Mouse (Mus musculus): ENCODE measurements around the gene Olfr352. TPM values are rescaled to one million over a fixed set of nuclear protein-coding genes. Genes with fewer than 3 reads are reported as not detected.

Olfr352 gene
- polyA plus RNA-seq (2016; fragmentation: Nextera tagmentation; extraction: Ambion mirVana) = not detected in 2 replicates

DNA sequence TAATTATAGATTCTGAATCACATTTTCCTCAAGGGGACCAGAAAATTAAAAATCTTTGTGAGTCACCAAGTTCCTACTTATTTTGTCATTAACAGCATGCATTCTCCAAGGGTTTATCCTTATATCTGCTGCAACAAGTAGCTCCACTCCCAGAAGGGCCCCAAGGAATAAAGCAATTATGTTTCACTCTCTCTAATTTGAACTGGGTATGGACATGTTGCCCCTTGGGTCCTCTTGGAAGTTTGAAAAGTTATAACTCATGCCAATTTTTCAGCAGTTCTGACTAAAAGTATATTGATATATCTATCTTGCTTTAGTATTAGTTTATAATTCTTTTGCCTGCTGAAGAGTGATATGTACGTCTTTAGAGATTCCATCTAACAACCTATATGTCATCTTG lies at the start of gene Olfr352:
Olfr352 (plus strand) TSS at position 301 of the 400 bp plus-strand sequence.
- H3K9me3 ChIP-seq = peaks cover 40% of the 10 kb centered on the region
- no peaks in the 10 kb centered on the region for H3K4me1 ChIP-seq (replicated peaks)
- H3K4me3 ChIP-seq = no peak within 1 kb of the TSS
- no peak for DNase-seq (ENCODE audit: low spot score)
- no peak within 1 kb of the TSS for H3K27ac ChIP-seq
- H3K36me3 ChIP-seq = no peaks in the 10 kb centered on the region
- no peaks in the 10 kb centered on the region for H3K27me3 ChIP-seq (ENCODE audit: insufficient read depth, poor library complexity, severe bottlenecking)
- 76% methylated on average over 1 of the region's 1 CpGs for WGBS

DNA sequence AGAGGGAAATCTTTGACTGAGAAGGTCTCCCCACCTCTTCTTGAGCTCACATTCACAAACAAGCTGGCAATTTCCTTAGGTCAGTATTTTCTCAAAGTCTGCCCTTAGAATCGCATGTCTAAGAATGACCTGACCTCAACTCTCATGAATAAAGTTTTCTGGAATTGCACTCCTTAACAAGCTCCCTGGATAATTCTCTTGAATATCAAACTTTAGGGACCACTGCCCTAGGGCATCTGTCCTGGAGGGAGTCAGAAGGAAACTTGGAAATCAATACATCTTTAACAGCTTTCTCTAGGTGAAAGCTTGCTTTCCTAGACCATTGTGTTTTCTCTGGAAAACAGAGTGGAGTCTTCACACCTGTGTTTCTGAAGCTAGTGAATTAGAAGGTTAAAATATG lies 22.2 kb upstream of the Olfr352 start, which contains the start of gene Olfr350:
Olfr350 (plus strand) TSS at position 301 of the 400 bp plus-strand sequence.
- H3K27ac ChIP-seq = no peak within 1 kb of the TSS
- no peak for DNase-seq (ENCODE audit: low spot score)
- H3K27me3 ChIP-seq (ENCODE audit: insufficient read depth, poor library complexity, severe bottlenecking) = no peaks in the 10 kb centered on the region
- H3K4me1 ChIP-seq (replicated peaks) = no peaks in the 10 kb centered on the region
- no peaks in the 10 kb centered on the region for H3K36me3 ChIP-seq
- peaks cover 51% of the 10 kb centered on the region for H3K9me3 ChIP-seq
- WGBS = 89% methylated on average over 1 of the region's 1 CpGs
- no peak within 1 kb of the TSS for H3K4me3 ChIP-seq

DNA sequence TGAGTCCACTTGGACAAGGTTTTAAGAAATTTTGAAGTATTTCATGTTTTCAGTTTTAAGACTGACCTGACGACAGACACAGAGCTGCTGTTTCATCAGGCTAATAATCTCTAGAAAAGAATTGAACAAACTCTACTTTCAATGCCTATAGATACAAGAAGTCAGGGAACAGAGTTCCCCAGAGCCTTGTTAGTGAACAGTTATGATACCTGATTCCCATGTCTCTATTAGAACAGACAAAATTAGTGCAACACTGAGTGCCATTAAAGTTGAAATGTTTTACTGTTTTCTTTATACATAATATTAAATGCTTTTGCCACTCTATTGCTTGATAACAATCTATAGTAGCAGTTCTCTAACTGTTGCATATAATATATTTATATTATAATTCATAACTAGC lies 5.7 kb upstream of the Olfr352 start, which contains the start of gene Olfr351:
Olfr351 (minus strand) TSS at position 101 of the 400 bp plus-strand sequence.
- Histone ChIP-seq H3K27ac (no peak within 1 kb of the TSS), H3K36me3 (no peaks in the 10 kb centered on the region), H3K4me3 (no peak within 1 kb of the TSS), H3K9me3 (peaks cover 38% of the 10 kb centered on the region), H3K27me3 (ENCODE audit: insufficient read depth, poor library complexity, severe bottlenecking) (no peaks in the 10 kb centered on the region), H3K4me1 (replicated peaks) (no peaks in the 10 kb centered on the region)
- 83% methylated on average over 1 of the region's 1 CpGs for WGBS
- no peak for DNase-seq (ENCODE audit: low spot score)

DNA sequence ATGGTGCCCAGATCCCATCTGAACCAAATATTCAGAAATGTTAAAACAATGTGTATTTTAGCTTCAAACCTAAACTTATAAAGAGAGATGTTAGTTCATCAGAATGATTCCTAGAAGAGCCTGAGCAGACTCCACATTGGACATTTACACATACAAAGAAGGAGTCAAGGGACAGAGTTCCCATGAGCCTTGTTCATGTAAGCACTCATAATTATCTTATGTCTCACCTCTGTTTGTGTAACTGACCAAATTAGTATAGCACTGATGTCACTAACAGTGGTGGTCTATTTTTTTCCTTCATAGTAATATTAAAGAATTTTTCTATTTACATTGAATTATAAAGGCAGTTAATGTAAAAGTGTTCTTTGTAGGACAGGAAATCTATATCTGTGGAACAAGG lies 24.6 kb downstream of the Olfr352 start, which contains the start of gene Olfr353:
Olfr353 (minus strand) TSS at position 101 of the 400 bp plus-strand sequence.
- Histone ChIP-seq H3K4me1 (replicated peaks) (no peaks in the 10 kb centered on the region), H3K9me3 (peaks cover 32% of the 10 kb centered on the region), H3K4me3 (no peak within 1 kb of the TSS), H3K36me3 (no peaks in the 10 kb centered on the region), H3K27me3 (ENCODE audit: insufficient read depth, poor library complexity, severe bottlenecking) (no peaks in the 10 kb centered on the region), H3K27ac (no peak within 1 kb of the TSS)
- DNase-seq (ENCODE audit: low spot score) = no peak

DNA sequence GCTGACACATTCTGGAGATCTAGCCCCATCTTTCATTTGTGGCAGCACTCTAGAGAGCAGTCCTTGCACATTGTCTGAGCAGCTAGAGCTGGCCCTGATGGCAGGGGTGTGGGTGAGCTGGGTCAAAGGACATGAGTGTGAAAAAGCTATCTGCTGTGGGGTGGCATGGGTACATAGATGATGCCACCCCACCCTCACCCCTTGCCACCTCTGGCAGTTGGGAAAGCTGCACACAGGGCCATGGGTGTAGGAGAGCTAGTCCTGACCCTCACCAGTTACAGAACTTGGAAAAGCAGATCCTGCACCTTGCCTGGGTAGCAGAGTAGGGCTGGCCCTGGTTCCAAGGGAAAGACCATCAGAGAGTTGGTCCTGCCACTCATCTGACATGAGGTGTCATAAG lies 28.9 kb downstream of the Olfr352 start:
- DNase-seq (ENCODE audit: low spot score) = no peak
- peaks cover 40% of the 10 kb centered on the region for H3K9me3 ChIP-seq
- H3K4me1 ChIP-seq (replicated peaks) = no peaks in the 10 kb centered on the region
- H3K27ac ChIP-seq = no peak overlapping the region
- H3K4me3 ChIP-seq = no peak overlapping the region
- no peaks in the 10 kb centered on the region for H3K36me3 ChIP-seq
- H3K27me3 ChIP-seq (ENCODE audit: insufficient read depth, poor library complexity, severe bottlenecking) = no peaks in the 10 kb centered on the region

DNA sequence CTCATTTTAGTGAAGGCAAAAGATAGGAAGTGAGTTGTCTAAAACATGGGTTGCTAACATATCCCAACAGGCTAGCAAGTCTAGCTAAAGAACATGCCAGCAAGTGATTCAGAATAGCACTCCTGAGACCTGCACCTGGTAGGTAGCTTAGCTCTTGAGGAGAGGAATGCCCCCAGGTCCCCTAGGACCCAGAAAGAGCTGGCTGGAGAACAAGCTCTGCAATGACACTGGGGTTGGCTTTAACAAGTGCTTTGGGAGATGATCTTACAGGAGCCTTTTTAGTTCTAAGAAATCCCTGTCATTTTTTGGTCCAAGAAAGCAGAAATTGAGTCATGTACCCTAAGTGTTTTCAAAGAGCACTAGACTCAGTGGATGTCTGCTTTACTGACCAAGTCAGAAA lies 37.1 kb downstream of the Olfr352 start, which contains the start of gene Olfr354:
Olfr354 (plus strand) TSS at position 301 of the 400 bp plus-strand sequence.
- no peak within 1 kb of the TSS for H3K27ac ChIP-seq
- peaks cover 36% of the 10 kb centered on the region for H3K9me3 ChIP-seq
- no peak for DNase-seq (ENCODE audit: low spot score)
- no peaks in the 10 kb centered on the region for H3K36me3 ChIP-seq
- H3K4me3 ChIP-seq = no peak within 1 kb of the TSS
- H3K27me3 ChIP-seq (ENCODE audit: insufficient read depth, poor library complexity, severe bottlenecking) = no peaks in the 10 kb centered on the region
- H3K4me1 ChIP-seq (replicated peaks) = no peaks in the 10 kb centered on the region

Other genes with a start within 250 kb of the Olfr352 start
- not detected in 2 replicates for gene Olfr345, start 228.4 kb upstream of the Olfr352 start, polyA plus RNA-seq (2016; fragmentation: Nextera tagmentation; extraction: Ambion mirVana)
- not detected in 2 replicates for gene Olfr346, start 182.7 kb upstream of the Olfr352 start, polyA plus RNA-seq (2016; fragmentation: Nextera tagmentation; extraction: Ambion mirVana)
- gene Olfr347, start 136.6 kb upstream of the Olfr352 start, polyA plus RNA-seq (2016; fragmentation: Nextera tagmentation; extraction: Ambion mirVana) = not detected in 2 replicates
- gene Olfr348, start 84.2 kb upstream of the Olfr352 start, polyA plus RNA-seq (2016; fragmentation: Nextera tagmentation; extraction: Ambion mirVana) = not detected in 2 replicates
- not detected in 2 replicates for gene Olfr50, start 77.9 kb upstream of the Olfr352 start, polyA plus RNA-seq (2016; fragmentation: Nextera tagmentation; extraction: Ambion mirVana)
- not detected in 2 replicates for gene Olfr3, start 51.4 kb upstream of the Olfr352 start, polyA plus RNA-seq (2016; fragmentation: Nextera tagmentation; extraction: Ambion mirVana)
- not detected in 2 replicates for gene Olfr350, start 22.1 kb upstream of the Olfr352 start, polyA plus RNA-seq (2016; fragmentation: Nextera tagmentation; extraction: Ambion mirVana)
- gene Olfr351, start 5.8 kb upstream of the Olfr352 start, polyA plus RNA-seq (2016; fragmentation: Nextera tagmentation; extraction: Ambion mirVana) = not detected in 2 replicates
- gene Olfr353, start 24.5 kb downstream of the Olfr352 start, polyA plus RNA-seq (2016; fragmentation: Nextera tagmentation; extraction: Ambion mirVana) = not detected in 2 replicates
- gene Olfr354, start 37.2 kb downstream of the Olfr352 start, polyA plus RNA-seq (2016; fragmentation: Nextera tagmentation; extraction: Ambion mirVana) = not detected in 2 replicates
- gene Olfr355, start 60.4 kb downstream of the Olfr352 start, polyA plus RNA-seq (2016; fragmentation: Nextera tagmentation; extraction: Ambion mirVana) = not detected in 2 replicates
- not detected in 2 replicates for gene Olfr356, start 68.7 kb downstream of the Olfr352 start, polyA plus RNA-seq (2016; fragmentation: Nextera tagmentation; extraction: Ambion mirVana)
- not detected in 2 replicates for gene Olfr357, start 125.4 kb downstream of the Olfr352 start, polyA plus RNA-seq (2016; fragmentation: Nextera tagmentation; extraction: Ambion mirVana)
- gene Olfr358, start 140.9 kb downstream of the Olfr352 start, polyA plus RNA-seq (2016; fragmentation: Nextera tagmentation; extraction: Ambion mirVana) = not detected in 2 replicates
- not detected in 2 replicates for gene Olfr360, start 197.3 kb downstream of the Olfr352 start, polyA plus RNA-seq (2016; fragmentation: Nextera tagmentation; extraction: Ambion mirVana)
- not detected in 2 replicates for gene Olfr361, start 220.8 kb downstream of the Olfr352 start, polyA plus RNA-seq (2016; fragmentation: Nextera tagmentation; extraction: Ambion mirVana)
- not detected in 2 replicates for gene Olfr362, start 249.4 kb downstream of the Olfr352 start, polyA plus RNA-seq (2016; fragmentation: Nextera tagmentation; extraction: Ambion mirVana)